Mouse (Mus musculus) frontal cortex, postnatal 25 days (tissue): ENCODE data around the gene Ptdss2.
A peak's percentile ranks its signal among the peaks of the same experiment; 100 is the strongest.

Experiments
- DNase-seq, 2 experiments: peaks; one replicate each; pipeline ENCODE4 v3.0.0; 2022; ENCODE audit warnings: low spot score in 2 of 2

The Ptdss2 gene

GRCm38 (mm10) chr7:141122245-141122644 lies at the start of gene Ptdss2:
Ptdss2 (plus strand) TSS chr7:141122382.
- no peak for DNase-seq

GRCm38 (mm10) chr7:141073782-141074181 lies 48.4 kb upstream of the Ptdss2 start:
- no peak for DNase-seq

- no peak for DNase-seq
Observed at GRCm38 (mm10) chr7:141077841-141078240, 44.3 kb upstream of the Ptdss2 start, which contains the start of gene Pkp3. Pkp3 (plus strand) TSS chr7:141078218.

- DNase-seq: no peak
Observed at GRCm38 (mm10) chr7:141078876-141079275, 43.3 kb upstream of the Ptdss2 start.

- DNase-seq: no peak
Observed at GRCm38 (mm10) chr7:141079481-141080449, 42.4 kb upstream of the Ptdss2 start.

- no peak for DNase-seq
Observed at GRCm38 (mm10) chr7:141087894-141088293, 34.3 kb upstream of the Ptdss2 start.

- DNase-seq: no peak
Observed at GRCm38 (mm10) chr7:141088473-141088872, 33.7 kb upstream of the Ptdss2 start.

- DNase-seq: no peak
Observed at GRCm38 (mm10) chr7:141090228-141090627, 32.0 kb upstream of the Ptdss2 start.

GRCm38 (mm10) chr7:141092051-141092735 lies 30.0 kb upstream of the Ptdss2 start:
- DNase-seq: peak in 1 of 2 experiments; percentile 18

- DNase-seq: no peak
Observed at GRCm38 (mm10) chr7:141093950-141094349, 28.2 kb upstream of the Ptdss2 start.

GRCm38 (mm10) chr7:141094487-141095205 lies 27.5 kb upstream of the Ptdss2 start:
- no peak for DNase-seq

GRCm38 (mm10) chr7:141096021-141096420 lies 26.2 kb upstream of the Ptdss2 start:
- no peak for DNase-seq

GRCm38 (mm10) chr7:141096649-141097056 lies 25.5 kb upstream of the Ptdss2 start:
- DNase-seq: no peak

- no peak for DNase-seq
Observed at GRCm38 (mm10) chr7:141097177-141097576, 25.0 kb upstream of the Ptdss2 start.

GRCm38 (mm10) chr7:141099911-141100691 lies 22.1 kb upstream of the Ptdss2 start, which contains the start of gene Sigirr:
Sigirr (minus strand) TSS chr7:141100572.
- no peak for DNase-seq

- DNase-seq: no peak
Observed at GRCm38 (mm10) chr7:141103161-141103560, 19.0 kb upstream of the Ptdss2 start.

- DNase-seq: no peak
Observed at GRCm38 (mm10) chr7:141115874-141116273, 6.3 kb upstream of the Ptdss2 start.

GRCm38 (mm10) chr7:141117636-141118035 lies 4.5 kb upstream of the Ptdss2 start, which contains the start of gene Ano9:
Ano9 (minus strand) TSS chr7:141117806.
- DNase-seq: no peak

- no peak for DNase-seq
Observed at GRCm38 (mm10) chr7:141119487-141119886, 2.7 kb upstream of the Ptdss2 start.

GRCm38 (mm10) chr7:141120605-141121004 lies 1.6 kb upstream of the Ptdss2 start:
- DNase-seq: no peak

GRCm38 (mm10) chr7:141121051-141121531 lies 1.1 kb upstream of the Ptdss2 start:
- DNase-seq: no peak
